Comparison of ENCODE assay signal across 9 mouse cellular contexts in genomic region chr4:152106746-152107145, GRCm38 (mm10). TPM values are rescaled to one million over a fixed set of nuclear protein-coding genes. Genes with fewer than 3 reads are reported as not detected.
DNase-seq lines count a peak whose midpoint lies in the region; ATAC-seq and TF ChIP-seq lines count a peak whose summit lies in the region.
"Had no signal": no experiment of that assay in that cellular context is flagged by ENCODE, and none has a peak within 500 bp of the region (broad histone marks: within the 10 kb centered on the region; RNA-seq: fewer than 3 reads in every experiment).

No protein-coding gene starts in this region.

- H3K4me1 ChIP-seq in embryonic facial prominence, embryonic 13.5 days: peaks cover 21% of the 10 kb centered on the region
- H3K4me1 ChIP-seq in embryonic facial prominence, embryonic 10.5 days: peaks cover 35% of the 10 kb centered on the region
- H3K4me1 ChIP-seq in lung, adult 2 months (ENCODE audit: control insufficient read depth, insufficient read depth, low read length): no peaks in the 10 kb centered on the region
- H3K4me1 ChIP-seq in kidney, embryonic 16.5 days (ENCODE audit: insufficient read depth, low read length): peaks cover 37% of the 10 kb centered on the region
- peaks cover 18% of the 10 kb centered on the region for H3K4me1 ChIP-seq in neural tube, embryonic 12.5 days

- H3K9me3 ChIP-seq in embryonic facial prominence, embryonic 13.5 days: no peaks in the 10 kb centered on the region
- no peaks in the 10 kb centered on the region for H3K9me3 ChIP-seq in embryonic facial prominence, embryonic 10.5 days
- no peaks in the 10 kb centered on the region for H3K9me3 ChIP-seq in kidney, embryonic 16.5 days (ENCODE audit: low read length)
- H3K9me3 ChIP-seq in neural tube, embryonic 12.5 days: no peaks in the 10 kb centered on the region

- ATAC-seq in embryonic facial prominence, embryonic 13.5 days (ENCODE audit: insufficient number of reproducible peaks, insufficient read depth, low FRiP score, low TSS enrichment, low read depth): no peak
- ATAC-seq in kidney, embryonic 16.5 days (ENCODE audit: low FRiP score, low TSS enrichment): no peak
- no peak for ATAC-seq in neural tube, embryonic 12.5 days (ENCODE audit: low FRiP score, low read depth)

- H3K27ac ChIP-seq in embryonic facial prominence, embryonic 13.5 days: peak overlapping the region; percentile 77
- H3K27ac ChIP-seq in embryonic facial prominence, embryonic 10.5 days (replicated peaks): no peak overlapping the region
- peak overlapping the region; percentile 76 for H3K27ac ChIP-seq in kidney, embryonic 16.5 days (ENCODE audit: low read length)
- no peak overlapping the region for H3K27ac ChIP-seq in neural tube, embryonic 12.5 days

- peak overlapping the region; percentile 73 for H3K4me2 ChIP-seq in embryonic facial prominence, embryonic 13.5 days
- H3K4me2 ChIP-seq in kidney, embryonic 16.5 days (replicated peaks; ENCODE audit: low read depth, low read length): peak overlapping the region; percentile 72; the same call in 1 of the 2 replicates
- H3K4me2 ChIP-seq in neural tube, embryonic 12.5 days (replicated peaks): peak overlapping the region; percentile 75; the same call in 1 of the 2 replicates

- no peak overlapping the region for H3K9ac ChIP-seq in embryonic facial prominence, embryonic 13.5 days
- no peak overlapping the region; the same call in 1 of the 2 replicates for H3K9ac ChIP-seq in kidney, embryonic 16.5 days (replicated peaks; ENCODE audit: low read length)
- H3K9ac ChIP-seq in neural tube, embryonic 12.5 days: no peak overlapping the region; the same call in 1 of the 2 replicates

- 0 out of 2 replicates have a peak, but pooled peaks cover 6% of the 10 kb centered on the region for H3K27me3 ChIP-seq in embryonic facial prominence, embryonic 13.5 days
- peaks cover 29% of the 10 kb centered on the region for H3K27me3 ChIP-seq in embryonic facial prominence, embryonic 10.5 days (replicated peaks; ENCODE audit: low read depth, poor library complexity, severe bottlenecking)
- H3K27me3 ChIP-seq in kidney, embryonic 16.5 days (ENCODE audit: insufficient read depth, low read length): no peaks in the 10 kb centered on the region
- H3K27me3 ChIP-seq in neural tube, embryonic 12.5 days (replicated peaks): peaks cover 14% of the 10 kb centered on the region; the same call in 1 of the 2 replicates

- H3K36me3 ChIP-seq in embryonic facial prominence, embryonic 13.5 days: peaks cover 84% of the 10 kb centered on the region
- H3K36me3 ChIP-seq in embryonic facial prominence, embryonic 10.5 days (replicated peaks): peaks cover 84% of the 10 kb centered on the region
- peaks cover 51% of the 10 kb centered on the region for H3K36me3 ChIP-seq in kidney, embryonic 16.5 days (ENCODE audit: insufficient read depth, low read length)
- peaks cover 15% of the 10 kb centered on the region for H3K36me3 ChIP-seq in neural tube, embryonic 12.5 days

- no peak for TF ChIP-seq POLR2A in lung, adult 2 months (IDR thresholded peaks at IDR 0.05; ENCODE audit: borderline replicate concordance, extremely low read depth, low read depth, low read length)

- no peak for DNase-seq in embryonic facial prominence, embryonic 10.5 days (ENCODE audit: low spot score)
- no peak for DNase-seq in lung, adult 2 months
- no peak for DNase-seq in lung, adult 18-20 months
- no peak for DNase-seq in right cerebral cortex, adult 18-20 months
- DNase-seq in ovary, postnatal 36 days (ENCODE audit: low spot score): no peak
- DNase-seq: cerebellum, adult 18-20 months had no signal

- H3K4me3 ChIP-seq in embryonic facial prominence, embryonic 13.5 days: no peak overlapping the region
- no peak overlapping the region for H3K4me3 ChIP-seq in embryonic facial prominence, embryonic 10.5 days
- no peak overlapping the region for H3K4me3 ChIP-seq in lung, adult 2 months (replicated peaks; ENCODE audit: extremely low read depth, low read depth, low read length)
- no peak overlapping the region for H3K4me3 ChIP-seq in kidney, embryonic 16.5 days (ENCODE audit: low read length)
- H3K4me3 ChIP-seq in neural tube, embryonic 12.5 days: no peak overlapping the region

- peak; percentile 9; the same call in 1 of the 2 replicates for TF ChIP-seq CTCF in lung, adult 2 months (IDR thresholded peaks at IDR 0.05; ENCODE audit: insufficient read depth, low read length)

- 57% methylated on average over 9 of the region's 9 CpGs for WGBS in embryonic facial prominence, embryonic 13.5 days
- 57% methylated on average over 9 of the region's 9 CpGs for WGBS in embryonic facial prominence, embryonic 10.5 days
- WGBS in lung, adult 2 months: 69% methylated on average over 9 of the region's 9 CpGs
- 62% methylated on average over 9 of the region's 9 CpGs for WGBS in kidney, embryonic 16.5 days
- WGBS in neural tube, embryonic 12.5 days: 59% methylated on average over 9 of the region's 9 CpGs

RNA-seq across cellular contexts. Expression of gene Tnfrsf25, which starts 9.0 kb away (rescaled TPM):
- 1.1 and 1.5 TPM in 2 replicates for polyA plus RNA-seq in embryonic facial prominence, embryonic 13.5 days (2015; fragmentation: Nextera tagmentation; extraction: Ambion mirVana)
- polyA plus RNA-seq in embryonic facial prominence, embryonic 10.5 days (2016; fragmentation: Nextera tagmentation; extraction: Ambion mirVana): 1.0 and 1.3 TPM in 2 replicates
- 8.1 and 12.7 TPM in 2 replicates for polyA plus RNA-seq in lung, adult 2 months (2012; rRNA removed)
- 1.9 and 3.0 TPM in 2 replicates for polyA plus RNA-seq in kidney, embryonic 16.5 days (2015; fragmentation: Nextera tagmentation; extraction: Ambion mirVana)
- 0.80 and 1.2 TPM in 2 replicates for polyA plus RNA-seq in neural tube, embryonic 12.5 days (2016; fragmentation: Nextera tagmentation; extraction: Ambion mirVana)

RNA-seq across cellular contexts. Expression of gene Plekhg5, which starts 34.4 kb away (rescaled TPM):
- polyA plus RNA-seq in embryonic facial prominence, embryonic 13.5 days (2015; fragmentation: Nextera tagmentation; extraction: Ambion mirVana): 19.5 and 22.2 TPM in 2 replicates
- polyA plus RNA-seq in embryonic facial prominence, embryonic 10.5 days (2016; fragmentation: Nextera tagmentation; extraction: Ambion mirVana): 11.7 and 13.2 TPM in 2 replicates
- polyA plus RNA-seq in lung, adult 2 months (2012; rRNA removed): 46.7 and 49.9 TPM in 2 replicates
- 25.5 and 28.1 TPM in 2 replicates for polyA plus RNA-seq in kidney, embryonic 16.5 days (2015; fragmentation: Nextera tagmentation; extraction: Ambion mirVana)
- 10.4 and 10.6 TPM in 2 replicates for polyA plus RNA-seq in neural tube, embryonic 12.5 days (2016; fragmentation: Nextera tagmentation; extraction: Ambion mirVana)

RNA-seq across cellular contexts. Expression of gene Espn, which starts 45.4 kb away (rescaled TPM):
- polyA plus RNA-seq in embryonic facial prominence, embryonic 13.5 days (2015; fragmentation: Nextera tagmentation; extraction: Ambion mirVana): 3.4 and 5.9 TPM in 2 replicates
- polyA plus RNA-seq in embryonic facial prominence, embryonic 10.5 days (2016; fragmentation: Nextera tagmentation; extraction: Ambion mirVana): 7.5 and 10.3 TPM in 2 replicates
- polyA plus RNA-seq in lung, adult 2 months (2012; rRNA removed): 9.8 and 16.3 TPM in 2 replicates
- polyA plus RNA-seq in kidney, embryonic 16.5 days (2015; fragmentation: Nextera tagmentation; extraction: Ambion mirVana): 22.2 and 30.6 TPM in 2 replicates
- polyA plus RNA-seq in neural tube, embryonic 12.5 days (2016; fragmentation: Nextera tagmentation; extraction: Ambion mirVana): 0.32 and 0.55 TPM in 2 replicates

RNA-seq across cellular contexts. Expression of gene Hes2, which starts 51.9 kb away (rescaled TPM):
- polyA plus RNA-seq in embryonic facial prominence, embryonic 13.5 days (2015; fragmentation: Nextera tagmentation; extraction: Ambion mirVana): 0.10 TPM in 1 of 2 replicates, not detected in the other
- polyA plus RNA-seq in embryonic facial prominence, embryonic 10.5 days (2016; fragmentation: Nextera tagmentation; extraction: Ambion mirVana): 0.11 and 1.0 TPM in 2 replicates
- polyA plus RNA-seq in lung, adult 2 months (2012; rRNA removed): 5.4 and 6.2 TPM in 2 replicates
- polyA plus RNA-seq in kidney, embryonic 16.5 days (2015; fragmentation: Nextera tagmentation; extraction: Ambion mirVana): 0.14 and 0.57 TPM in 2 replicates
- polyA plus RNA-seq in neural tube, embryonic 12.5 days (2016; fragmentation: Nextera tagmentation; extraction: Ambion mirVana): 0.24 and 1.7 TPM in 2 replicates

Comparison
In these comparisons a context has a peak if more than half of its experiments do, and no peak if none do; other contexts are left out.
1. H3K27ac ChIP-seq: peak in embryonic facial prominence, embryonic 13.5 days (single experiment) and kidney, embryonic 16.5 days (single experiment); none in embryonic facial prominence, embryonic 10.5 days (single experiment) and neural tube, embryonic 12.5 days (single experiment).
2. Peak in every context shown above with its lines, with median percentiles within 50 percentile points of each other: H3K4me2 ChIP-seq.